Mouse (Mus musculus) ES-E14 (cell line): ENCODE measurements around the gene 4930404N11Rik.

Experiments
- MAFK ChIP-seq: IDR thresholded peaks from 2 replicates; pipeline ENCODE4 v1.6.1; 2014; ENCODE audit warnings: mild to moderate bottlenecking, low read depth, low read length, inconsistent platforms; ENCODE audit not compliant: insufficient read depth
- ZC3H11A ChIP-seq: IDR thresholded peaks from 2 replicates; pipeline ENCODE4 v1.6.1; 2012; ENCODE audit warnings: low read depth, mild to moderate bottlenecking, inconsistent platforms, low read length, borderline replicate concordance

DNA sequence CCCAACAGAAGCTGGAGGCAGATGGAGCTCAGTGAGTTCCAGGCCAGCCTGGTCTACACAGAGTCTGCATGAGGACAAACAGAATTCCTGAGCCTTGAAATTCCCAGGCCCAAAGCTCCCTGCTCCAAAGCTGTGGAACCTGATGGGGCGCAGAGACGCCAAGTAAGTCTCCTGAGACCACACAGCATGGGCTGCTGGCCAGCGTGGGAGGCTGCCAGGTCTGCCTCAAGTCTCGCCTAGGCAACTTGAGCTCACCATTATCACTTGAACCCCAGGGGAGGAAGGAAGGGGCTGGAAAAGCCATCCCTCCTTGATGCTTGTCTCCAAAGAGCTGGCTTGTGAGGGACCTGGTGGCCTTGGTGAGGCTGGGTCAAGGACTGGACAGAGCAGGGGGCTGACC lies 35.6 kb downstream of the 4930404N11Rik start:
- TF ChIP-seq ZC3H11A (no peak), MAFK (no peak)
